Mouse (Mus musculus): ENCODE measurements around the gene S100a4. TPM values are rescaled to one million over a fixed set of nuclear protein-coding genes. Genes with fewer than 3 reads are reported as not detected.
A peak's percentile ranks its signal among the peaks of the same experiment; 100 is the strongest.

S100a4 gene
- total and polyA plus RNA-seq, 3 experiments: 0.88 to 20.7 (median 3.1) TPM

GRCm38 (mm10) chr3:90600036-90600435 lies 3.5 kb upstream of the S100a4 start:
- no peak for DNase-seq

GRCm38 (mm10) chr3:90600458-90601195 lies 2.9 kb upstream of the S100a4 start:
- DNase-seq: no peak

DNA sequence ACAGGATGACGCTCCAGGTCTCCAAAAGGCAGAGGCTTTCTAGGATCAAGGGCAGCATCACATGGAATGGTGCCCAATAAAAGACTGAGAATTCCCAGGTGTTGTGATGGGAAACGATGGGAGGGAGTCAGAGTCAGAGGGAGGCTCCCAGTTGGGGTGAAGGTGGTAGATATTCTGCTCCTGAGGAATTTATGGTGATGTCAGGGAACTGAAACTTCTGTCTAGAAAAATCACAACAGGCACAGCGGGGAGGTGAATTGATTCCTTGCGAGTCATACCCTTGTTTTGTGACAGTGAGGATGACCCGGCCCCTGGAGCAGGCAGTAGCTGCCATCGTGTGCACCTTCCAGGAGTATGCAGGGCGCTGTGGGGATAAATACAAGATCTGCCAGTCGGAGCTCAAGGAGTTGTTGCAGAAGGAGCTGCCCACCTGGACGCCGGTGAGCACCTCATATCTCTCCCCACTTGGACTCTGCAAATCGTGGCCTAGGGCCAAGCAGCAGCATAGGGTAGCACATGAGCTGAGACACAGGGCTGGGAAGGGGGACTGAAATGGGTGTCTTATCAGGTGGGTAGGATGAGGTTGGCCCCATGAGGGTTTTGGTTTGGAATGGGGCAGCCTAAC lies 2.0 kb upstream of the S100a4 start, which contains the start of gene Gm42674:
TSS of gene Gm42674 (plus strand) at position 419 of the 625 bp plus-strand sequence.
- no peak for DNase-seq

DNA sequence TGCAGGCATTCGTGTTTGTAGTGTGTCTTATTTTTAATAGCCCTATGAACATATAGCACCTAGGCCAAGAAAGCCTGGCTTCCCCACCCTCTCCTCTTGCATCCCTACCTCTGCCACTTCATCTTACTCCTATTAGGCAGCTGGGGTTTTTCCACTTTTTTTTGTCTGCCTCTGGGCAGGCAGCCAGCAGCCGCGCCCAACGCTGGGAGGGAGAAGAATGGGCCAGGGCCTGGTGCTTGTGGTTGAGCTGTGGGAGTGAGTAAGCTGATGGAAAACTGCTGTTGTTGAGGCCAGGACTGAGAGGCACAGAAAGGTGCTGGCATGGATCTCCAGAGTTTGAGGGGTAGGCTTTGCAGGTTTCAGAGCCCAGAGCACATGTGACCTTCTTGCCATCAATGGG lies 845 bp downstream of the S100a4 start:
- DNase-seq: peak; percentile 93

- no peak for DNase-seq
Observed at GRCm38 (mm10) chr3:90605049-90605448, 1.5 kb downstream of the S100a4 start.

GRCm38 (mm10) chr3:90605736-90606135 lies 2.2 kb downstream of the S100a4 start:
- DNase-seq: no peak

- DNase-seq: no peak
Observed at GRCm38 (mm10) chr3:90606185-90606584, 2.6 kb downstream of the S100a4 start.

DNA sequence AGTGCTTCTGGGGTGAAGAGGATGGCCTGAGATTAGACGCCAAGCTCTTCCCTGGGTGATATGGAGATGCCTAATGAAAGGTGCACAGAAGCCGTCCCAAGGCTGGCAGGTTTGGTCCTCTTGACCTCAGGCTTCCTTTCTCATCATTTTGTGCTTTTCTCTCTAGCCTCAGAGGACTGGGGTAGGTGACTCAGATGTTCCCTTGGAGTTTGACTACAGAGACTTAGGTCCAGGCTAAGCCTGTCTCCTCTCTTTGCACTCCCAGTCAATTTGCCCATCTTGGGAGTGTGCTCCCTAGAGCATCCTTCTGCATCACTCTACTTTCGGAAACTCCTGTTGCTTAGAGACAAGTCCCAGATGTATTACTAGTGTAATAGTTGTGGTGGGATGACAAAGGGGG lies 3.8 kb downstream of the S100a4 start:
- DNase-seq: no peak

- DNase-seq: no peak
Observed at GRCm38 (mm10) chr3:90608223-90608622, 4.7 kb downstream of the S100a4 start, which contains the start of gene S100a5. Gene S100a5 (plus strand): TSS chr3:90608523.

DNA sequence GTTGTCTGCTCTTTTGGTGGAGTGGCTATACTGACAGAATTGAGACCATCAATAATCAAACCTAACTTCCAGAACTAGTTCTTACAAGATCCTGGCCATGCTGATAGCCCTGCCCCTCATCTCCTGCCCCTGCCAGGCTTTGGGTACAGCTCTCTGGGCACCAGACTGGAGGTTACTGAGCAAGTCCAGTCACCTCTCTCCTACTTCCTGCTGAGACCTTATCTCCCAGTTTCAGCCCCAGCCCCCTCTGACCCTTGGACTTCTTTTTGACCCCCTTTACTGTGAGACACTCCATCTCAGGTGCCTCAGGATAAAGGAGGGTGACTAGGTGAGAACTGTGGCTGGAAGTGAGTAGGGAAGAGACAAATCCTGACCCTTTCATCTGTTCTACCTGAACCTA lies 5.5 kb downstream of the S100a4 start:
- DNase-seq: no peak

DNA sequence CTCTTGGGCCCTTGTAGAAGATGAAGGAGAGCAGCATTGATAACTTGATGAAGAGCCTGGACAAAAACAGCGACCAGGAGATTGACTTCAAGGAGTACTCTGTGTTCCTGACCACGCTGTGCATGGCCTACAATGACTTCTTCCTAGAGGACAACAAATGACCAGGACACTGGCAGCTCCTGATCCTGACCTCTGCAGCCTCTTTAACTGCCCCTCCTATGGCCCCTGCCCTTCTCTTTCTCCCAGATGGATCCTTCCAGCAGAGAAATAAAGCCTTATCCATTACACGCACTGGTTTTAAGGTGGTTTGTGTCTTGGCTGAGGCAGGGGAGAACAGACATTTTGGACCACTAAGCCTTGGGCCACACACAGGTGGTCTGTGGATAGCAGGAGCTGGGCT lies 7.9 kb downstream of the S100a4 start:
- no peak for DNase-seq

DNA sequence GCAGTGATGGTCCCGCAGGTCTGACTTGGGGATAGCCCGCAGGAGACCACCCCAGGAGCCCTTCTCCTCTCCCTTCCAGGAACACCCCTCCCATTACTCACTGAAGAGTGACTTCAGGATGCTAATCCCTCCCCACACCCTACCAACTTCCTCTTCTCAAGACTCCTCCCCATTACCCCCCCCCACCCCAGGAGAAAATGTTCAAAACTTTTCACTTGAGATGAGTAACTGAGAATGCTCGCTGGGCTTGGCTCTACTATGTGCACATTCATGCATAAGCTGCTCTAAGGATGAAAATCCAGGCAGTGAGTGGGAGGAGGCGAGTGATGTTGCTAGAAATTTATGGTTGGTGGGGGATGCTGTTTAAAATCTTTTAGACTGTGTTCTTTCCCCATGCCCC lies 8.5 kb downstream of the S100a4 start:
- no peak for DNase-seq

DNA sequence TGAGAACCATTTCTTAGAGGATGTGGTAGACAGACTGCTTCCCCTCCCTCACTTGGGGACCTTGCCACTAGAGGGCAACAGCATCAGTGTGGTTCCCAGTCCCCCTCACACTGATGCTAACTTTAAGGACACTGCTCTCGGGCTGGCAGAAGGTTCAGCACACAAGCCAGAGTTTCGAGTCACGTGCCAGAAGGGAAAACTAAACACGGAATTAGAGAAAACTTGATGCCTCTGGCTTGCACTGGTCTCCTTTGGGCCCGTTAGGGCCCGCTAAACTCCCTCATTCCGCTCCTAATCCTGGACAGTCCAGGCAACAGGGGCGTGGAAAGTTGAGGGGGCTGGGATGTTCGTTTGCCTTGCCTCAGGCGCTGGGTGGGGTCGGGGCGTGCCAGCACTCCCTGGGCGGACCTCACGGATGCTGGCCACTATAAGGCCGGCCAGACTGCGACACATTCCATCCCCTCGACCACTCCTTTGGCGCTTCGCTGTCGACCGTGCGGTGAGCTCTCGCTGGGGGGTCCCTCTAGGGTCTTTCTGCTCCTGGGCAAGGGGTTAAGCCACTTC lies 9.2 kb downstream of the S100a4 start, which contains the start of gene S100a6:
TSS of gene S100a6 (plus strand) at position 155 of the 564 bp plus-strand sequence.
- DNase-seq: peak; percentile 58

DNA sequence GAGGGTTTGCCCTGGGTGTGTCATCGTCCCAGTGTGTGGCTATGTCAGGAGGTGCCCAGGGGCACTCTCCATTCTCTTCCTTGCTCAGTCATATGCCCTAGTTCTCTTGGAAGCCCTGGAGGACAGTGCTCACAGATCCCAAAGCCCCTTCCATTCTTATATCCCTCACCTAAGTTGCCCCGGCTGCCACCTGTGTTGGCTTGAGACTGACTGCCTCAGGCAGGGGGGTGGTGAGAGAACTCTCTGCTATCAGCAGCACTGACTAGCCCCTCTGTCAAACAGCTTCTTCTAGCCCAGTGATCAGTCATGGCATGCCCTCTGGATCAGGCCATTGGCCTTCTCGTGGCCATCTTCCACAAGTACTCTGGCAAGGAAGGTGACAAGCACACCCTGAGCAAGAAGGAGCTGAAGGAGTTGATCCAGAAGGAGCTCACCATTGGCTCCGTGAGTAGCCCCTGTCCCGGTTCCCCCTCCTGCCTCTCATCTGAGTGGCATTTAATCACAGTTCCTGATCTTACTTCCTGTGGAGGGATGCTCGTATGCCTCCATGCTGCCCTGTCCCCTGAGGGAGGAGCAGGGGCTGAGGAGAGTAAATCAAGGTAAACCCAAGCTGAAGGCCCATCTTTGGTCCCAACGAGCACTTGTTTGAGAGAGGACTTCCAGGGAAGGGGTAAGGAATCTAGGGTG lies 10.0 kb downstream of the S100a4 start:
- no peak for DNase-seq

DNA sequence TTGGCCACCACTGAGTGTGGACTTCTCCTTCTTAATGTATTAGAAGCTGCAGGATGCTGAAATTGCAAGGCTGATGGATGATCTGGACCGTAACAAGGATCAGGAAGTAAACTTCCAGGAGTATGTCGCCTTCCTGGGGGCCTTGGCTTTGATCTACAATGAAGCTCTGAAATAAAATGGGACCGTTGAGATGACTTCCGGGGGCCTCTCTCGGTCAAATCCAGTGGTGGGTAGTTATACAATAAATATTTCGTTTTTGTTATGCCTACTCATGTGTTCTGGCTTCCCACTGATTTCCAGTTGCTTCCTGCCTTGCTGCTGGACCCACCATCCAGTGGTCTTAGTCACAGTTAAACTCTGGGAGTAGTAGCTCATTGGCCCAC lies 10.6 kb downstream of the S100a4 start:
- DNase-seq: no peak

GRCm38 (mm10) chr3:90614611-90615251 lies 11.2 kb downstream of the S100a4 start:
- no peak for DNase-seq

GRCm38 (mm10) chr3:90615415-90615814 lies 11.8 kb downstream of the S100a4 start:
- DNase-seq: peak; percentile 81

DNA sequence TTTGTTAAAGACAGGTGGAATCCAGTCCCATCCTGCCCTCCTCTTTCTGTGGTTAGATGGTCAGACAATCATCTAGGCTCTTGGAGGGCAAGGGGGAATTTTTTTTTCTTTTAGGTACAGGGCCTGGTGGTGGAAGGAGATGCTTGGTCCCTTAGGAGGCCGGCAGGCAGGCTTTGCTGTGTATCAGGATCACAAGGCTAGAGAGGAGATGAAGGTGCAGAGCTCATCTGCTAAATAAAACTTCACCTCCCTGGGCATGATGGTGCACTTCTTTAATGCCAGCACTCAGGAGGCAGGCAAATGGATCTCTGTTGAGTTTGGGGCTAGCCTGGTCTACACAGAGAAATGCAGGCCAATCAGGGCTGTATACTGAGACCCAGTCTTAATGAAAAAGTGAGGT lies 12.3 kb downstream of the S100a4 start:
- DNase-seq: no peak

DNA sequence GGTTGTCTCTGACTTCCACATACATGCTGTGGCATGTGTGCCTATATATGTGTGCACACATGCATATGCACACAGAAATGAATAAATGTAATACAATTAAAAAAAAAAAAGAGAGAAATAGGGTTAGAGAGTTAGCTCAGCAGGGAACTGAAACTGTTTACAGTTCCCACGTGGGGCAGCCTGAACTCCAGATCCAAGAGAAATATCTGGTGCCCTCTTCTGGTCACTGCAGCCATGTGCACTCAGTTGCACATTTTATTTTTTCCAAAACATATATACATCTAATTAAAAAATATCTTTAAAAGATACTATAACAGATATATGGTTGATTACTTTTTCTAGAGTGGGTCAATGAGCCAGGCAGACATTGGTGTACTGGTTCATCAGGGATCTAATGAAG lies 14.0 kb downstream of the S100a4 start:
- no peak for DNase-seq

- no peak for DNase-seq
Observed at GRCm38 (mm10) chr3:90621552-90621951, 18.0 kb downstream of the S100a4 start.

- peak; percentile 65 for DNase-seq
Observed at GRCm38 (mm10) chr3:90623435-90624071, 20.0 kb downstream of the S100a4 start.

GRCm38 (mm10) chr3:90625496-90625895 lies 21.9 kb downstream of the S100a4 start:
- DNase-seq: no peak
